Mouse (Mus musculus) heart, embryonic 13.5 days (tissue): ENCODE results near the gene Lhx6. TPM values are rescaled to one million over a fixed set of nuclear protein-coding genes. Genes with fewer than 3 reads are reported as not detected.

Experiments
- ATAC-seq: fragments of 200-750 bp; cut with Nextera tagmentation; 2 replicates; pipeline ENCODE4 v1.8.0; 2017; ENCODE audit warnings: moderate TSS enrichment; ENCODE audit not compliant: insufficient number of reproducible peaks, low FRiP score, low TSS enrichment; ENCODE audit errors: extremely low read depth
- H3K27ac ChIP-seq: fragments of 300-500 bp; sonication (generic); replicated peaks from 2 replicates; pipeline ENCODE4 v1.5.1; 2015; ENCODE audit warnings: moderate library complexity, mild to moderate bottlenecking, inconsistent platforms
- H3K27me3 ChIP-seq: fragments of 300-500 bp; sonication (generic); replicated peaks from 2 replicates; pipeline ENCODE4 v1.6.1; 2015; ENCODE audit warnings: mild to moderate bottlenecking, inconsistent platforms
- H3K36me3 ChIP-seq: fragments of 300-500 bp; sonication (generic); 2 replicates; pipeline ENCODE4 v1.6.1; 2015; ENCODE audit warnings: mild to moderate bottlenecking, inconsistent platforms
- H3K4me1 ChIP-seq: fragments of 300-500 bp; sonication (generic); 2 replicates; pipeline ENCODE4 v1.6.1; 2015; ENCODE audit warnings: inconsistent platforms
- H3K4me2 ChIP-seq: fragments of 300-500 bp; sonication (generic); 2 replicates; pipeline ENCODE4 v1.6.1; 2015; ENCODE audit warnings: inconsistent platforms, mild to moderate bottlenecking, moderate library complexity
- H3K4me3 ChIP-seq: fragments of 300-500 bp; sonication (generic); 2 replicates; pipeline ENCODE4 v1.5.1; 2015; ENCODE audit warnings: moderate library complexity, mild to moderate bottlenecking, inconsistent platforms
- H3K9ac ChIP-seq: fragments of 300-500 bp; sonication (generic); 2 replicates; pipeline ENCODE4 v1.6.1; 2015; ENCODE audit warnings: inconsistent platforms, mild to moderate bottlenecking, moderate library complexity
- H3K9me3 ChIP-seq: fragments of 300-500 bp; sonication (generic); 2 replicates; pipeline ENCODE4 v1.6.1; 2016; ENCODE audit warnings: inconsistent platforms
- WGBS: fragments of 180-500 bp; shearing (Covaris S2); methylation state at CpG from one replicate; pipeline ENCODE4 v1.1.7; 2015; ENCODE audit warnings: mixed read lengths; 5-methylcytosine and 5-hydroxymethylcytosine counted together
- polyA plus RNA-seq: library from polyadenylated mRNA; unstranded; fragments of >200 nt; fragmentation: Nextera tagmentation; extraction: Ambion mirVana; gene quantifications from 2 replicates; pipeline ENCODE4 v1.2.1, GENCODE M21; 2015

Lhx6 gene
- polyA plus RNA-seq, 1 experiment from 2014 or later, result 1.3 TPM

DNA sequence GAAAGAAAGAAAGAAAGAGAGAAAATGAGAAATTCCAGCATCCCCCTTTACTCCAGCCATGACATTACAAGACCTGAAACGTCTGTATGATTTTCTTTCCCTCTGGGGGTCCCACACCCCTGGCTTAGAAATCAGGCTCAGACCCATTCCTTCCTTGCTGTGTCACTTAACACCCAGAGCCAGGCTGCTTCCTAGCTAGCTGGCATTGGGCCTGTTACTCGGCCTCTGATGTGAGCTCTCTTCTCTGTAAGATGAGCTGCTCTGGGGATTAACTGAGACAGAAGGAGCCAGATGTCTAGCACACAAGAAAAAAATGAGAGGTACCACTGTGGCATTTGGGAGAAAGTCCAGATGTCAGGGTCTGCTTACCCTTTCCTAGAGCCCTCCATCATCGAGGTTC is 49.0 kb downstream of the Lhx6 start:
- Histone ChIP-seq H3K36me3 (no peaks in the 10 kb centered on the region), H3K27me3 (peaks cover 9% of the 10 kb centered on the region), H3K27ac (no peak overlapping the region), H3K4me2 (no peak overlapping the region), H3K9ac (no peak overlapping the region), H3K4me1 (peaks cover 10% of the 10 kb centered on the region), H3K4me3 (no peak overlapping the region), H3K9me3 (no peaks in the 10 kb centered on the region)
- 35% methylated on average over 3 of the region's 3 CpGs for WGBS
- no peak for ATAC-seq

DNA sequence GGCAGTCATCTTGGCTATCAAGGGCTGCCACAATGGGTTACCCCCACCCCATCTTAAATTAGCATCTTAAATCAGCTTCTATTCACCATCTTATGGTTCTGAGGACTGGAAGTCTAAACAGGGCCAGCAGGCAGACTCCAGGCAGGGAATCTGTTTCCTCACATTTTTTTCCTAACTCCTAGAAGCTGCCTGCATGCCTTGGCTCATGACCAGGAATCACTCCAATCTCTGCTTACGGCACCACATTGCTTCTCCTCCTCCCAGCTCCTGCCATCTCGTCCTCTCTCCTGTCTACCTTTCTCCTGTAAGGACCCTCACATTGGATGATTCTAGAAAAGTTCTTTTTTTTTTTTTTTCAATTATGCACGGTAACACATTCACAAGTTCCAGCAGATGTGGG is 52.0 kb downstream of the Lhx6 start:
- Histone ChIP-seq H3K27me3 (peaks cover 6% of the 10 kb centered on the region), H3K9ac (no peak overlapping the region), H3K4me3 (no peak overlapping the region), H3K4me2 (no peak overlapping the region), H3K9me3 (no peaks in the 10 kb centered on the region), H3K36me3 (no peaks in the 10 kb centered on the region), H3K4me1 (peaks cover 18% of the 10 kb centered on the region), H3K27ac (no peak overlapping the region)
- WGBS, result 38% methylated on average over 3 of the region's 3 CpGs
- no peak for ATAC-seq

DNA sequence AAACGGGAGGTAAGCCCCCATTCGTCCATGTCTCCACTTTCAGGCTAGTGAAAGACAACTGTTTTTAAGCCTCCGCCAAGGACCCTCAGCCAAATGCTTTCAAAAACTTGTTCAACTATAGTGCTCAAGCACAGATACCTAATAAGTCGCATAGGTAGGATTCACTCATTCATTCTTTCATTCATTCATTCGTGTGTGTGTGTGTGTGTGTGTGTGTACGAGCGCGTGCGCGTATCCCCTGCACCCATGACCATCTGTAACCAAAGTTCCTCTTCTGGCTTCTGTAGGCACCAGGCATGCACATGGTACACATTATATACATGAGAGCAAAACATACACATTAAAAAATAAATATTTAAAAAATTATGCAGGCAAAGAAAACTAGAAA is 55.6 kb downstream of the Lhx6 start:
- Histone ChIP-seq H3K4me3 (peak overlapping the region; percentile 95), H3K9ac (no peak overlapping the region), H3K27me3 (peaks cover 6% of the 10 kb centered on the region; the same call in 1 of the 2 replicates), H3K27ac (no peak overlapping the region), H3K9me3 (no peaks in the 10 kb centered on the region), H3K36me3 (peaks cover 18% of the 10 kb centered on the region), H3K4me1 (peaks cover 37% of the 10 kb centered on the region), H3K4me2 (peak overlapping the region; percentile 87)
- 43% methylated on average over 10 of the region's 10 CpGs for WGBS
- ATAC-seq, result no peak

- WGBS, result under 1% methylated on average over 44 of the region's 44 CpGs
- ATAC-seq, result peak; percentile 92
- peak within 1 kb of the TSS; percentile 77 for H3K27ac ChIP-seq
These were observed 56.3 kb downstream of the Lhx6 start, which contains the start of the genes Ndufa8 and Morn5 for GRCm38 (mm10) chr2:36048748-36049566. TSS of gene Ndufa8 (minus strand) at chr2:36049406. TSS of gene Morn5 (plus strand) at chr2:36049458.

GRCm38 (mm10) chr2:36048164-36048563 is 57.0 kb downstream of the Lhx6 start:
- H3K27ac ChIP-seq, result peak overlapping the region; percentile 77
- ATAC-seq, result no peak
- H3K9ac ChIP-seq, result peak overlapping the region; percentile 96
- peak overlapping the region; percentile 87 for H3K4me2 ChIP-seq
- peaks cover 31% of the 10 kb centered on the region for H3K4me1 ChIP-seq
- H3K27me3 ChIP-seq, result no peaks in the 10 kb centered on the region
- peaks cover 30% of the 10 kb centered on the region for H3K36me3 ChIP-seq
- 38% methylated on average over 8 of the region's 8 CpGs for WGBS
- H3K9me3 ChIP-seq, result no peaks in the 10 kb centered on the region
- H3K4me3 ChIP-seq, result peak overlapping the region; percentile 95

More at GRCm38 (mm10) chr2:36048748-36049566, 56.3 kb downstream of the Lhx6 start, which contains the start of the genes Ndufa8 and Morn5:
- H3K4me2 ChIP-seq, result peak within 1 kb of the TSS; percentile 87
- H3K4me3 ChIP-seq, result peak within 1 kb of the TSS; percentile 95
- peaks cover 37% of the 10 kb centered on the region for H3K4me1 ChIP-seq
- H3K27me3 ChIP-seq, result peaks cover 2% of the 10 kb centered on the region; the same call in 1 of the 2 replicates
- peaks cover 22% of the 10 kb centered on the region for H3K36me3 ChIP-seq
- peak within 1 kb of the TSS; percentile 96 for H3K9ac ChIP-seq
- no peaks in the 10 kb centered on the region for H3K9me3 ChIP-seq

GRCm38 (mm10) chr2:36040872-36041271 is 64.3 kb downstream of the Lhx6 start:
- 65% methylated on average over 1 of the region's 1 CpGs for WGBS
- H3K27me3 ChIP-seq, result no peaks in the 10 kb centered on the region
- no peak overlapping the region for H3K4me2 ChIP-seq
- no peaks in the 10 kb centered on the region for H3K9me3 ChIP-seq
- H3K27ac ChIP-seq, result peak overlapping the region; percentile 24; the same call in 1 of the 2 replicates
- no peak overlapping the region for H3K4me3 ChIP-seq
- ATAC-seq, result no peak
- peaks cover 77% of the 10 kb centered on the region for H3K36me3 ChIP-seq
- H3K4me1 ChIP-seq, result peaks cover 33% of the 10 kb centered on the region
- peak overlapping the region; percentile 50; the same call in 1 of the 2 replicates for H3K9ac ChIP-seq

DNA sequence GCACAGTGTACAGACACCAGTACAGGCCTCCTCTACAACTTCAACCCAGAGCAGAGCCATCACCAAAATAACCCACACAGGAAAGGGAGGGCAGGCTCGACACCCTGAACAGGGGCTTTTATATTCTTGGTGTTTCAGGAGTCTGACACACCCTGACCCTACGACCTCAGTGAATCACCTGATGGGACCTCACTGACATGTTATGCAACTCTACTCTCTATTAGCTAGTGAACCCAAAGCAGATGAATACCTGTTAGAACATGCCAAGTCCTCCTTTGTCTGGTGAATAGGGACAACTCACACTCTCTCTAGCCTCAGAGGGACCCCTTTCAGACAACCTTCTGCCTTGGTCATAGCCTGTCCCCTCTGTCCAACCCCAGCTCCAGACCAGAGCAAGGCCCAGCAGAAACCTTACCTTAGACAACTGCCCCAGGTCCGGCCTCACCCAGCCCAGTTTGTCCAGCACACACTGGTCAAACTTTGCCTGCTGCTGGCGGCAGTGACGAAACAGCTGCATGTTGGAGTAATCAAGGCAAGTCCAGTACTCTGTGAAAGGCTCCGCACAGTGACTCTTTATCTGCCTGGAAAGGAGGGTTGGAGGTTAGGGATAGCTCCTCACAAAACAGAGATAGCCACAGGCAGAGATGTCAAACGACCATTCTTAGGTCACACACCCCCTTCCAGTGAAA is 65.8 kb downstream of the Lhx6 start:
- Histone ChIP-seq H3K9me3 (no peaks in the 10 kb centered on the region), H3K9ac (no peak overlapping the region; the same call in 1 of the 2 replicates), H3K36me3 (peaks cover 83% of the 10 kb centered on the region), H3K27ac (peak overlapping the region; percentile 24; the same call in 1 of the 2 replicates), H3K4me2 (no peak overlapping the region), H3K4me1 (peaks cover 33% of the 10 kb centered on the region), H3K27me3 (no peaks in the 10 kb centered on the region), H3K4me3 (no peak overlapping the region)
- WGBS, result 59% methylated on average over 7 of the region's 7 CpGs
- ATAC-seq, result no peak

- Histone ChIP-seq H3K4me2 (no peak overlapping the region), H3K9me3 (peaks cover 7% of the 10 kb centered on the region; the same call in 1 of the 2 replicates), H3K27ac (no peak overlapping the region), H3K4me3 (no peak overlapping the region), H3K27me3 (no peaks in the 10 kb centered on the region), H3K36me3 (peaks cover 52% of the 10 kb centered on the region), H3K9ac (no peak overlapping the region), H3K4me1 (peaks cover 22% of the 10 kb centered on the region)
- no peak for ATAC-seq
- 56% methylated on average over 11 of the region's 11 CpGs for WGBS
These were observed 69.7 kb downstream of the Lhx6 start for GRCm38 (mm10) chr2:36035413-36036081.

DNA sequence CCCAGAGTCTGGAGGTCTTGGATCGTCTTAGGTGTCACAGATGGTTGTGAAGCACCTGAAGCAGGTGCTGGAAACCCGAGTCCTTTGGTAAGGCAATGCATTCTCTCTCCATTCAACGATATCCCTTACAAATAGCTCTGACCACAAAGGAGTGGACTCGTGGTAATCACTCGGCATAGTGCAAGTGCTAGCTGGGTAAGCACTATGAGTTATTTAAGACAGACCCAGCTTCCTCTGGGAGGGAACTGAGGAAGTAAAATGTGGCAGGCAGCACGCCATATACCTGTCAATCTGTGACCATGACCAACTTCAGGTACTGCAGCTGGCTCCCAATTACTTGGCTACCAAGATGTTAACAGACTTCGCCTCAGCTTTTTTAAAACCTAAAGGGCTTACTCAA is 70.3 kb downstream of the Lhx6 start:
- H3K4me1 ChIP-seq, result peaks cover 21% of the 10 kb centered on the region
- no peak overlapping the region for H3K4me3 ChIP-seq
- no peak for ATAC-seq
- H3K27me3 ChIP-seq, result no peaks in the 10 kb centered on the region
- peaks cover 7% of the 10 kb centered on the region; the same call in 1 of the 2 replicates for H3K9me3 ChIP-seq
- peaks cover 49% of the 10 kb centered on the region for H3K36me3 ChIP-seq
- no peak overlapping the region for H3K27ac ChIP-seq
- no peak overlapping the region for H3K9ac ChIP-seq
- no peak overlapping the region for H3K4me2 ChIP-seq
- 83% methylated on average over 7 of the region's 7 CpGs for WGBS

DNA sequence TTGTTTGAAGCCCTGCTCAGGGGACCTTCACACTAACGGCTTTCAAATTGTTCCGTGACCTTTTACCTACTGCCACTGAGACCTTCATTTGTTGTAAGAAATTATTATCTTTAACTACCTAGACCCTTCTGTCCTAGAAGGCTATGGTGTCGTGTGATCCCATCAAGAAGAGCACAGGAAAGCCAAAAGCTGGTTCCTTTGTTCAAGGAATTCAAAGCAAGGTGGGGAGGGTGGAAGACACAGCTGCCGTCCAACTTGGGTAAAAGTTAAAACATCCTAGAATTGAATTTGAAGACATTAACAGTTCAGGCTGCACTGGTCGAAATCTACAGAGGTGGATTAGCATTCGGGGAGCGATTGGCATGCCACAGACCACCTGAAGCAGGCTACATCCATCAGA is 71.2 kb downstream of the Lhx6 start:
- Histone ChIP-seq H3K27me3 (no peaks in the 10 kb centered on the region), H3K36me3 (peaks cover 39% of the 10 kb centered on the region), H3K9ac (no peak overlapping the region), H3K4me1 (peaks cover 11% of the 10 kb centered on the region), H3K4me2 (no peak overlapping the region), H3K9me3 (peaks cover 7% of the 10 kb centered on the region; the same call in 1 of the 2 replicates), H3K4me3 (no peak overlapping the region), H3K27ac (0 out of 2 replicates have a peak overlapping the region, but pooled peaks have one; percentile 20)
- ATAC-seq, result no peak
- 66% methylated on average over 7 of the region's 7 CpGs for WGBS

DNA sequence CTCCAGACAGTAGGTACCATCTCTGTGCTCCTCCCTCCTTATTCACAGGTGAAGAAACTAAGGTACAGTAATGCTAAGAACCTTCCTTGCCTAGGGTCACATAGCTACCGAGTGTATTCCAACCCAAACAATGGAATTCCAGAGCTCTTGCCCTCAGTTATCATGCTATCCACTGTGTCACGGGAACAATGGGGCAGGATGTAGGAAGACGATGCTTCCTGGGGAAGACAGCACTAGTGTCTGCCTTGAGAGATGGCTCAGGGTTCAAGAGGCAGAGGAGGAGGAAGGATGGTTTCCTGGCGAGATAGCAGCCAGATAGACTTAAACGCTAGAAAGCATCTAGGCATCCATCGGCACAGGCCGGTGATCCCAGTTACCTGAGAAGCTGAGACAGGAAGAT is 72.3 kb downstream of the Lhx6 start:
- peaks cover 6% of the 10 kb centered on the region for H3K4me1 ChIP-seq
- ATAC-seq, result no peak
- peaks cover 30% of the 10 kb centered on the region for H3K36me3 ChIP-seq
- peaks cover 7% of the 10 kb centered on the region; the same call in 1 of the 2 replicates for H3K9me3 ChIP-seq
- no peak overlapping the region for H3K9ac ChIP-seq
- H3K27ac ChIP-seq, result no peak overlapping the region
- H3K27me3 ChIP-seq, result no peaks in the 10 kb centered on the region
- H3K4me2 ChIP-seq, result no peak overlapping the region
- 61% methylated on average over 7 of the region's 7 CpGs for WGBS
- no peak overlapping the region for H3K4me3 ChIP-seq
